Mouse (Mus musculus) ES-Bruce4 (cell line): Measurements from ENCODE around the gene Bcl2l1. TPM values are rescaled to one million over a fixed set of nuclear protein-coding genes. Genes with fewer than 3 reads are reported as not detected.

Experiments
- H3K27ac ChIP-seq: 2 replicates; pipeline ENCODE4 v1.5.1; 2012; ENCODE audit warnings: low read length, inconsistent platforms; ENCODE audit not compliant: insufficient read depth
- H3K27me3 ChIP-seq: 2 replicates; pipeline ENCODE4 v1.6.1; 2012; ENCODE audit warnings: mild to moderate bottlenecking, low read length, inconsistent platforms; ENCODE audit not compliant: control insufficient read depth, poor library complexity, insufficient read depth, severe bottlenecking
- H3K36me3 ChIP-seq: 2 replicates; pipeline ENCODE4 v1.6.1; 2012; ENCODE audit warnings: inconsistent platforms, mild to moderate bottlenecking, low read length, moderate library complexity; ENCODE audit not compliant: control insufficient read depth, poor library complexity, insufficient read depth, severe bottlenecking
- H3K4me1 ChIP-seq: one replicate; pipeline ENCODE4 v1.8.1; 2011; ENCODE audit warnings: low read length; ENCODE audit not compliant: control insufficient read depth, insufficient read depth
- H3K4me3 ChIP-seq: 2 replicates; pipeline ENCODE4 v1.5.1; 2011; ENCODE audit warnings: low read depth, mild to moderate bottlenecking, low read length
- H3K9ac ChIP-seq: 2 replicates; pipeline ENCODE4 v1.6.1; 2012; ENCODE audit warnings: low read depth, mild to moderate bottlenecking, inconsistent platforms; ENCODE audit not compliant: poor library complexity, severe bottlenecking
- H3K9me3 ChIP-seq: replicated peaks from 2 replicates; pipeline ENCODE4 v1.6.1; 2012; ENCODE audit warnings: mild to moderate bottlenecking, low read length, inconsistent platforms; ENCODE audit not compliant: control insufficient read depth, poor library complexity, insufficient read depth, severe bottlenecking
- CTCF ChIP-seq: IDR thresholded peaks from one replicate; pipeline ENCODE4 v1.8.1; 2011; ENCODE audit warnings: low read depth, low read length
- EP300 ChIP-seq: IDR thresholded peaks from 2 replicates; pipeline ENCODE4 v1.6.1; 2011; ENCODE audit warnings: low read depth, low read length; ENCODE audit not compliant: insufficient read depth
- POLR2A ChIP-seq: IDR thresholded peaks from one replicate; pipeline ENCODE4 v1.8.1; 2011; ENCODE audit warnings: low read length; ENCODE audit not compliant: insufficient read depth
- polyA plus RNA-seq: library from polyadenylated mRNA; stranded (reverse); fragments of >200 nt; gene quantifications from 2 replicates; pipeline ENCODE4 v1.2.4, GENCODE M21; 2011; ENCODE audit warnings: low read depth; ENCODE audit not compliant: missing spikeins, insufficient read depth, insufficient read length

Gene Bcl2l1
- polyA plus RNA-seq, 1 experiment, result 108 TPM

GRCm38 (mm10) chr2:152740490-152740889, 91.0 kb downstream of the Bcl2l1 start:
- TF ChIP-seq EP300, result no peak
- TF ChIP-seq POLR2A, result no peak
- no peak for TF ChIP-seq CTCF
- H3K36me3 ChIP-seq, result no peaks in the 10 kb centered on the region
- no peaks in the 10 kb centered on the region for H3K9me3 ChIP-seq
- H3K27me3 ChIP-seq, result no peaks in the 10 kb centered on the region
- H3K4me3 ChIP-seq, result no peak overlapping the region
- no peak overlapping the region for H3K9ac ChIP-seq
- no peak overlapping the region for H3K27ac ChIP-seq
- H3K4me1 ChIP-seq, result peaks cover 7% of the 10 kb centered on the region

- Histone ChIP-seq H3K4me1 (peaks cover 7% of the 10 kb centered on the region), H3K9me3 (no peaks in the 10 kb centered on the region), H3K27ac (0 out of 2 replicates have a peak overlapping the region, but pooled peaks have one; percentile 1), H3K9ac (no peak overlapping the region), H3K27me3 (no peaks in the 10 kb centered on the region), H3K36me3 (no peaks in the 10 kb centered on the region), H3K4me3 (peak overlapping the region; percentile 38; the same call in 1 of the 2 replicates)
- TF ChIP-seq EP300, result no peak
Measured at GRCm38 (mm10) chr2:152739842-152740260, 91.7 kb downstream of the Bcl2l1 start.

DNA sequence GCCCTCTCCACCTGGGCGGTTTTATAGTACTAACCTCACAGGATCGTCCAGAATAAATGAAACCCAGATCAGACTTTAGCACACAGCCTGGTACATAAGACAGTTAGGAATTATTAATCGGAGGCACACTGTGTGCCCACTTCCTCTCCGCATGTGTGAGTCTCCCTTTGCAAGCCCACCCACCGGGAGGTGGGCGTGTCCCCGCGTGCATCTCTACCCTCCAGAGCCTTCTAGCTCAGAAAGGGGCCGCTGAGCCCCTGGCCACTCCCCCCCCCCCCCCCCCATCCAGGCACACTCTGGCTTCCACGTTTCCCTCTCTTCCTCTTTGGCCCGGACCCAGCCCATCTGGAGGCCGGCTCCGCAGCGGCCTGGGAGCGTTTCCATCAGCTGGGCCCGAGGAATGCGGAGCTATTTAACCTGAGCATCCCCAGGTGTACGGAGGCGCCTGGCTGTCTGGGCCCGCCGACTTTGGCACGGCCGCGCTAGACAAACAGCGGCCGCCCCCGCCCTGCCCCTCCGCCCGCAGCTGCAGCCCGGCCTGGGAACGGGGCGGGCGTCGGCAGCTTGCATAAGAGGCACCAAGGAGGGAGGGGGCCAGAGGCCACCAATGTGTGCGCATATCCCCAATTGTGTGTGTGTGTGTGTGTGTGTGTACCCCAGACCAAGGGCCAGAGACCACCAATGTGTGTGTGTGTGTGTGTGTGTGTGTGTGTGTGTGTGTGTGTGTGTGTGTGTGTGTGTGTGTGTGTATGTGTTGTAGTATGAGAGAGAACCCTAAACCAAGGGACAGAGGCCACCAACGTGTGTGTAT, 92.3 kb downstream of the Bcl2l1 start:
- Histone ChIP-seq H3K36me3 (no peaks in the 10 kb centered on the region), H3K4me3 (peak overlapping the region; percentile 38), H3K27me3 (no peaks in the 10 kb centered on the region), H3K9ac (peak overlapping the region; percentile 39; the same call in 1 of the 2 replicates), H3K9me3 (no peaks in the 10 kb centered on the region), H3K27ac (0 out of 2 replicates have a peak overlapping the region, but pooled peaks have one; percentile 1), H3K4me1 (peaks cover 7% of the 10 kb centered on the region)
- TF ChIP-seq CTCF (no peak), EP300 (peak; percentile 52; the same call in 1 of the 2 replicates), POLR2A (no peak)

DNA sequence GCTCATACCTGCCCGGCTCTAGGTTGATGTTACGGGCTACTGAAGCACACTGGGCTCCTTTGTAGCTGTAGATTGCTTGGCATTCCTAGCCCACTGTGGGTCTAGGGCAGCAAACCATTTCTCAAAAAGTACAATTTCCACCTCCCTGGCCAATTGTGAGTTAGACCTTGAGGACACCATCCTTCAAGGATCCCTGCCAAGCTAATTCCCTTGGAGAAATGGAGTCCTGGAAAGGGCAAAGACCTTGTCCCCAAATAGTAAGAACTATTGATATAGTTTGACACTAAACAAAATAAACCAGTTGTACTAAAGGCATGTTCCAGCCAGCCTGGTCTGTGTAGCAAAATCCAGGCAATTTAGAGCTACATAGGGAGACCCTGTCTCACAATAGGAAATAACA, 93.2 kb downstream of the Bcl2l1 start:
- Histone ChIP-seq H3K4me1 (peaks cover 7% of the 10 kb centered on the region), H3K9me3 (no peaks in the 10 kb centered on the region), H3K4me3 (no peak overlapping the region), H3K9ac (no peak overlapping the region), H3K27me3 (no peaks in the 10 kb centered on the region), H3K27ac (no peak overlapping the region), H3K36me3 (no peaks in the 10 kb centered on the region)
- TF ChIP-seq CTCF (no peak), POLR2A (no peak), EP300 (no peak)

GRCm38 (mm10) chr2:152737306-152738221, 94.0 kb downstream of the Bcl2l1 start:
- Histone ChIP-seq H3K9ac (peak overlapping the region; percentile 8; the same call in 1 of the 2 replicates), H3K9me3 (no peaks in the 10 kb centered on the region), H3K36me3 (no peaks in the 10 kb centered on the region), H3K4me3 (peak overlapping the region; percentile 36; the same call in 1 of the 2 replicates), H3K27ac (0 out of 2 replicates have a peak overlapping the region, but pooled peaks have one; percentile 15), H3K27me3 (no peaks in the 10 kb centered on the region), H3K4me1 (peaks cover 7% of the 10 kb centered on the region)
- TF ChIP-seq POLR2A (no peak), EP300 (no peak), CTCF (no peak)
